Mouse (Mus musculus) embryonic facial prominence, embryonic 12.5 days (tissue): ENCODE data around the gene 6430628N08Rik. TPM values are rescaled to one million over a fixed set of nuclear protein-coding genes. Genes with fewer than 3 reads are reported as not detected.

Experiments used
- ATAC-seq: fragments of 200-750 bp; cut with Nextera tagmentation; 2 replicates; pipeline ENCODE4 v1.8.0; 2017; ENCODE audit not compliant: insufficient number of reproducible peaks, insufficient read depth, low FRiP score, low TSS enrichment
- H3K27ac ChIP-seq: fragments of 300-500 bp; sonication (generic); 2 replicates; pipeline ENCODE4 v1.5.1; 2016; ENCODE audit warnings: mild to moderate bottlenecking
- H3K27me3 ChIP-seq: fragments of 300-500 bp; sonication (generic); 2 replicates; pipeline ENCODE4 v1.6.1; 2016; ENCODE audit warnings: mild to moderate bottlenecking, moderate library complexity
- H3K36me3 ChIP-seq: fragments of 300-500 bp; sonication (generic); 2 replicates; pipeline ENCODE4 v1.6.1; 2016; ENCODE audit warnings: mild to moderate bottlenecking
- H3K4me1 ChIP-seq: fragments of 300-500 bp; sonication (generic); 2 replicates; pipeline ENCODE4 v1.6.1; 2016
- H3K4me2 ChIP-seq: fragments of 300-500 bp; sonication (generic); replicated peaks from 2 replicates; pipeline ENCODE4 v1.6.1; 2016; ENCODE audit warnings: mild to moderate bottlenecking, moderate library complexity
- H3K4me3 ChIP-seq: fragments of 300-500 bp; sonication (generic); 2 replicates; pipeline ENCODE4 v1.5.1; 2016; ENCODE audit warnings: mild to moderate bottlenecking
- H3K9ac ChIP-seq: fragments of 300-500 bp; sonication (generic); 2 replicates; pipeline ENCODE4 v1.6.1; 2016; ENCODE audit warnings: mild to moderate bottlenecking, moderate library complexity
- H3K9me3 ChIP-seq: fragments of 300-500 bp; sonication (generic); 2 replicates; pipeline ENCODE4 v1.6.1; 2016; ENCODE audit warnings: mild to moderate bottlenecking, moderate library complexity
- whole genome bisulfite sequencing: fragments of 180-500 bp; shearing (Covaris S2); methylation state at CpG from one replicate; pipeline ENCODE4 v1.1.7; 2016; 5-methylcytosine and 5-hydroxymethylcytosine counted together
- polyA plus RNA-seq: library from polyadenylated mRNA; unstranded; fragments of >200 nt; fragmentation: Nextera tagmentation; extraction: Ambion mirVana; gene quantifications from 2 replicates; pipeline ENCODE4 v1.2.1, GENCODE M21; 2016

6430628N08Rik gene
- polyA plus RNA-seq, 1 experiment from 2014 or later, result not detected

- Histone ChIP-seq H3K4me1 (peaks cover 22% of the 10 kb centered on the region), H3K4me2 (no peak overlapping the region), H3K9me3 (no peaks in the 10 kb centered on the region), H3K9ac (no peak overlapping the region), H3K36me3 (no peaks in the 10 kb centered on the region), H3K4me3 (no peak overlapping the region), H3K27ac (no peak overlapping the region), H3K27me3 (peaks cover 96% of the 10 kb centered on the region)
- WGBS, result 3% methylated on average over 9 of the region's 9 CpGs
- no peak for ATAC-seq
Observed at GRCm38 (mm10) chr4:115941242-115941820, 50.9 kb downstream of the 6430628N08Rik start.

GRCm38 (mm10) chr4:115943669-115944314, 53.3 kb downstream of the 6430628N08Rik start:
- Histone ChIP-seq H3K27ac (no peak overlapping the region), H3K4me1 (peaks cover 17% of the 10 kb centered on the region), H3K4me2 (peak overlapping the region; percentile 42), H3K27me3 (peaks cover 90% of the 10 kb centered on the region), H3K4me3 (peak overlapping the region; percentile 29; the same call in 1 of the 2 replicates), H3K36me3 (no peaks in the 10 kb centered on the region), H3K9me3 (no peaks in the 10 kb centered on the region), H3K9ac (no peak overlapping the region)
- under 1% methylated on average over 41 of the region's 41 CpGs for WGBS
- ATAC-seq, result no peak

Other genes starting within 250 kb of the 6430628N08Rik start
- 0.22 TPM in 1 of 2 replicates, not detected in the other for gene Cyp4b1, start 242.9 kb upstream of the 6430628N08Rik start, polyA plus RNA-seq
- gene Efcab14, start 152.9 kb upstream of the 6430628N08Rik start, polyA plus RNA-seq, result 32.5 and 34.1 TPM in 2 replicates
- 0.42 TPM in 1 of 2 replicates, not detected in the other for gene Tex38, start 109.6 kb upstream of the 6430628N08Rik start, polyA plus RNA-seq
- gene Atpaf1, start 105.9 kb upstream of the 6430628N08Rik start, polyA plus RNA-seq, result 57.9 and 58.4 TPM in 2 replicates
- gene Mob3c, start 62.6 kb upstream of the 6430628N08Rik start, polyA plus RNA-seq, result 9.1 and 9.7 TPM in 2 replicates
- gene Mknk1, start 51.5 kb upstream of the 6430628N08Rik start, polyA plus RNA-seq, result 26.5 and 28.0 TPM in 2 replicates
- gene Kncn, start 6.3 kb upstream of the 6430628N08Rik start, polyA plus RNA-seq, result not detected in 2 replicates
- gene Dmbx1, start 49.3 kb downstream of the 6430628N08Rik start, polyA plus RNA-seq, result 1.3 and 1.4 TPM in 2 replicates
- 2.8 and 3.3 TPM in 2 replicates for gene Faah, start 127.3 kb downstream of the 6430628N08Rik start, polyA plus RNA-seq
- gene Nsun4, start 163.2 kb downstream of the 6430628N08Rik start, polyA plus RNA-seq, result 19.9 and 20.6 TPM in 2 replicates
- 407 and 442 TPM in 2 replicates for gene Uqcrh, start 184.4 kb downstream of the 6430628N08Rik start, polyA plus RNA-seq
- 80.8 and 83.3 TPM in 2 replicates for gene Lrrc41, start 184.6 kb downstream of the 6430628N08Rik start, polyA plus RNA-seq
- 46.6 and 47.0 TPM in 2 replicates for gene Rad54l, start 233.0 kb downstream of the 6430628N08Rik start, polyA plus RNA-seq
- 76.3 and 80.5 TPM in 2 replicates for gene Pomgnt1, start 233.2 kb downstream of the 6430628N08Rik start, polyA plus RNA-seq